Mouse (Mus musculus): ENCODE data around the gene Aurkb. TPM values are rescaled to one million over a fixed set of nuclear protein-coding genes. Genes with fewer than 3 reads are reported as not detected.
A peak's percentile ranks its signal among the peaks of the same experiment; 100 is the strongest.

Aurkb gene
- polyA plus RNA-seq, 1 experiment from 2014 or later = 153 TPM

- Histone ChIP-seq H3K27me3 (no peaks in the 10 kb centered on the region), H3K4me2 (peak overlapping the region; percentile 89), H3K9ac (peak overlapping the region; percentile 68), H3K9me3 (no peaks in the 10 kb centered on the region), H3K36me3 (no peaks in the 10 kb centered on the region), H3K27ac (no peak overlapping the region), H3K4me1 (peaks cover 38% of the 10 kb centered on the region), H3K4me3 (peak overlapping the region; percentile 44)
- no peak for ATAC-seq (ENCODE audit: insufficient number of reproducible peaks, insufficient read depth, low FRiP score, low TSS enrichment, low read depth)
- WGBS = 2% methylated on average over 29 of the region's 29 CpGs
Measured at GRCm38 (mm10) chr11:69066163-69066861, 20.9 kb downstream of the Aurkb start.

GRCm38 (mm10) chr11:69066956-69067355 lies 21.5 kb downstream of the Aurkb start:
- Histone ChIP-seq H3K9ac (peak overlapping the region; percentile 68), H3K27ac (no peak overlapping the region), H3K27me3 (no peaks in the 10 kb centered on the region), H3K36me3 (no peaks in the 10 kb centered on the region), H3K4me3 (peak overlapping the region; percentile 44), H3K4me2 (peak overlapping the region; percentile 89), H3K4me1 (peaks cover 40% of the 10 kb centered on the region), H3K9me3 (no peaks in the 10 kb centered on the region)
- ATAC-seq (ENCODE audit: insufficient number of reproducible peaks, insufficient read depth, low FRiP score, low TSS enrichment, low read depth) = no peak
- 7% methylated on average over 8 of the region's 8 CpGs for WGBS

GRCm38 (mm10) chr11:69067601-69068000 lies 22.2 kb downstream of the Aurkb start:
- no peaks in the 10 kb centered on the region for H3K9me3 ChIP-seq
- 55% methylated on average over 6 of the region's 6 CpGs for WGBS
- H3K4me3 ChIP-seq = no peak overlapping the region
- no peak overlapping the region for H3K27ac ChIP-seq
- H3K27me3 ChIP-seq = no peaks in the 10 kb centered on the region
- no peak overlapping the region for H3K4me2 ChIP-seq
- peaks cover 46% of the 10 kb centered on the region for H3K4me1 ChIP-seq
- no peak overlapping the region for H3K9ac ChIP-seq
- no peak for ATAC-seq (ENCODE audit: insufficient number of reproducible peaks, insufficient read depth, low FRiP score, low TSS enrichment, low read depth)
- H3K36me3 ChIP-seq = no peaks in the 10 kb centered on the region

GRCm38 (mm10) chr11:69070093-69070492 lies 24.6 kb downstream of the Aurkb start:
- no peak for ATAC-seq (ENCODE audit: insufficient number of reproducible peaks, insufficient read depth, low FRiP score, low TSS enrichment, low read depth)
- H3K9me3 ChIP-seq = no peaks in the 10 kb centered on the region
- H3K27me3 ChIP-seq = no peaks in the 10 kb centered on the region
- H3K9ac ChIP-seq = peak overlapping the region; percentile 85
- H3K4me1 ChIP-seq = peaks cover 45% of the 10 kb centered on the region
- no peaks in the 10 kb centered on the region for H3K36me3 ChIP-seq
- peak overlapping the region; percentile 81 for H3K4me2 ChIP-seq
- peak overlapping the region; percentile 97 for H3K27ac ChIP-seq
- WGBS = under 1% methylated on average over 13 of the region's 13 CpGs
- H3K4me3 ChIP-seq = peak overlapping the region; percentile 64

- Histone ChIP-seq H3K4me3 (peak within 1 kb of the TSS; percentile 64), H3K36me3 (no peaks in the 10 kb centered on the region), H3K9ac (peak within 1 kb of the TSS; percentile 85), H3K9me3 (no peaks in the 10 kb centered on the region), H3K4me2 (peak within 1 kb of the TSS; percentile 81), H3K4me1 (peaks cover 45% of the 10 kb centered on the region), H3K27me3 (no peaks in the 10 kb centered on the region), H3K27ac (peak within 1 kb of the TSS; percentile 97)
- under 1% methylated on average over 47 of the region's 47 CpGs for WGBS
- peak; percentile 91 for ATAC-seq (ENCODE audit: insufficient number of reproducible peaks, insufficient read depth, low FRiP score, low TSS enrichment, low read depth)
Measured at GRCm38 (mm10) chr11:69070590-69071222, 25.3 kb downstream of the Aurkb start, which contains the start of gene Tmem107. TSS of gene Tmem107 (plus strand) at chr11:69070806.

GRCm38 (mm10) chr11:69071262-69071661 lies 25.8 kb downstream of the Aurkb start:
- Histone ChIP-seq H3K27ac (peak overlapping the region; percentile 97), H3K36me3 (no peaks in the 10 kb centered on the region), H3K9ac (peak overlapping the region; percentile 85), H3K4me2 (peak overlapping the region; percentile 81), H3K9me3 (no peaks in the 10 kb centered on the region), H3K27me3 (no peaks in the 10 kb centered on the region), H3K4me3 (peak overlapping the region; percentile 64), H3K4me1 (peaks cover 40% of the 10 kb centered on the region)
- no peak for ATAC-seq (ENCODE audit: insufficient number of reproducible peaks, insufficient read depth, low FRiP score, low TSS enrichment, low read depth)
- 23% methylated on average over 9 of the region's 9 CpGs for WGBS

GRCm38 (mm10) chr11:69072234-69072633 lies 26.8 kb downstream of the Aurkb start:
- Histone ChIP-seq H3K27me3 (no peaks in the 10 kb centered on the region), H3K4me1 (peaks cover 33% of the 10 kb centered on the region), H3K27ac (peak overlapping the region; percentile 90), H3K36me3 (no peaks in the 10 kb centered on the region), H3K9ac (peak overlapping the region; percentile 62; the same call in 1 of the 2 replicates), H3K4me3 (peak overlapping the region; percentile 29), H3K4me2 (peak overlapping the region; percentile 81), H3K9me3 (no peaks in the 10 kb centered on the region)
- 87% methylated on average over 11 of the region's 11 CpGs for WGBS
- no peak for ATAC-seq (ENCODE audit: insufficient number of reproducible peaks, insufficient read depth, low FRiP score, low TSS enrichment, low read depth)

GRCm38 (mm10) chr11:69072666-69073064 lies 27.2 kb downstream of the Aurkb start:
- WGBS = 13% methylated on average over 9 of the region's 9 CpGs
- no peaks in the 10 kb centered on the region for H3K27me3 ChIP-seq
- ATAC-seq (ENCODE audit: insufficient number of reproducible peaks, insufficient read depth, low FRiP score, low TSS enrichment, low read depth) = no peak
- H3K4me3 ChIP-seq = peak overlapping the region; percentile 29
- peak overlapping the region; percentile 90 for H3K27ac ChIP-seq
- H3K9ac ChIP-seq = peak overlapping the region; percentile 62
- peak overlapping the region; percentile 81 for H3K4me2 ChIP-seq
- peaks cover 28% of the 10 kb centered on the region for H3K4me1 ChIP-seq
- no peaks in the 10 kb centered on the region for H3K9me3 ChIP-seq
- no peaks in the 10 kb centered on the region for H3K36me3 ChIP-seq

GRCm38 (mm10) chr11:69073065-69073888 lies 27.8 kb downstream of the Aurkb start:
- peaks cover 28% of the 10 kb centered on the region for H3K4me1 ChIP-seq
- peak overlapping the region; percentile 62 for H3K9ac ChIP-seq
- H3K27ac ChIP-seq = peak overlapping the region; percentile 90
- WGBS = under 1% methylated on average over 14 of the region's 14 CpGs
- peak overlapping the region; percentile 81 for H3K4me2 ChIP-seq
- no peaks in the 10 kb centered on the region for H3K36me3 ChIP-seq
- ATAC-seq (ENCODE audit: insufficient number of reproducible peaks, insufficient read depth, low FRiP score, low TSS enrichment, low read depth) = 0 out of 2 replicates have a peak, but pooled peaks have one; percentile 29
- H3K4me3 ChIP-seq = peak overlapping the region; percentile 29
- H3K9me3 ChIP-seq = no peaks in the 10 kb centered on the region
- no peaks in the 10 kb centered on the region for H3K27me3 ChIP-seq

GRCm38 (mm10) chr11:69073951-69074775 lies 28.7 kb downstream of the Aurkb start:
- Histone ChIP-seq H3K4me3 (no peak overlapping the region), H3K9me3 (no peaks in the 10 kb centered on the region), H3K27me3 (no peaks in the 10 kb centered on the region), H3K4me1 (peaks cover 28% of the 10 kb centered on the region), H3K36me3 (no peaks in the 10 kb centered on the region), H3K27ac (peak overlapping the region; percentile 90), H3K9ac (peak overlapping the region; percentile 36; the same call in 1 of the 2 replicates), H3K4me2 (peak overlapping the region; percentile 81; the same call in 1 of the 2 replicates)
- WGBS = 33% methylated on average over 6 of the region's 6 CpGs
- no peak for ATAC-seq (ENCODE audit: insufficient number of reproducible peaks, insufficient read depth, low FRiP score, low TSS enrichment, low read depth)

GRCm38 (mm10) chr11:69074776-69075069 lies 29.3 kb downstream of the Aurkb start:
- Histone ChIP-seq H3K9me3 (no peaks in the 10 kb centered on the region), H3K4me3 (no peak overlapping the region), H3K9ac (no peak overlapping the region), H3K4me2 (no peak overlapping the region), H3K27ac (peak overlapping the region; percentile 90; the same call in 1 of the 2 replicates), H3K36me3 (no peaks in the 10 kb centered on the region), H3K27me3 (no peaks in the 10 kb centered on the region), H3K4me1 (peaks cover 27% of the 10 kb centered on the region)
- WGBS = 47% methylated on average over 2 of the region's 2 CpGs
- no peak for ATAC-seq (ENCODE audit: insufficient number of reproducible peaks, insufficient read depth, low FRiP score, low TSS enrichment, low read depth)
